Mouse (Mus musculus): ENCODE data around the gene Zfp346.

DNA sequence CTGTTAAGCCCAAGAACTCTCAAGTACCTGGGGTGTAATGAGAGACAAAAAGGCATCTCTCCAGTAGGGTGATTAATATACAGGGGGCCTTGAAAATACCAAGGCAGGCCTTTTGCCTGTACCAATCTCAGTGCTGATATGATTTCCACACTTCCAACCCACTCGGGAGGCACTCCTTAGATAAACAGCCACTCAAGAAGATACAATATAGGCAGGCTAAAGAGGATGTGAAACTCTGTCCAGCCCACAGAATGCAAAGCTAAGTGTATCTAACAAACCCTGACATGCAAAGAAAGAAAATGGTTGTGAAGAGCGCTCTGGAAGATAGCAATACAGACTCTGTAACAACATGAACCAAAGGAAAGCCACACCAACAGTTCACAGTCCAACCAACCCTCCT lies 41.8 kb upstream of the Zfp346 start:
- no peak for TF ChIP-seq GATA1 (IDR thresholded peaks at IDR 0.05; ENCODE audit: low read depth, low read length)
- TF ChIP-seq MAZ (IDR thresholded peaks at IDR 0.05; ENCODE audit: low read depth, low read length): no peak
- TF ChIP-seq POLR2A (IDR thresholded peaks at IDR 0.05; ENCODE audit: control insufficient read depth in 1 of 2, insufficient read depth in 1 of 2, low read depth in 1 of 2, low read length in 2 of 2, poor library complexity in 1 of 2): no peak
- TF ChIP-seq CHD2 (IDR thresholded peaks at IDR 0.05; ENCODE audit: low read length): no peak
- TF ChIP-seq USF2 (IDR thresholded peaks at IDR 0.05; ENCODE audit: borderline replicate concordance in 1 of 2, insufficient read depth in 1 of 2, low read depth in 1 of 2, low read length in 2 of 2): no peak
- TF ChIP-seq CTCF (IDR thresholded peaks at IDR 0.05 in 2 of 3, conservative IDR thresholded peaks at IDR 0.05 in 1 of 3; ENCODE audit: control insufficient read depth in 1 of 3, insufficient read depth in 1 of 3, low read depth in 2 of 3, low read length in 3 of 3, poor library complexity in 1 of 3, severe bottlenecking in 1 of 3): no peak
- no peak for TF ChIP-seq POLR2AphosphoS2 (IDR thresholded peaks at IDR 0.05; ENCODE audit: low read length)
- TF ChIP-seq JUND (IDR thresholded peaks at IDR 0.05; ENCODE audit: low read depth, low read length): no peak
- no peak for TF ChIP-seq ETS1 (IDR thresholded peaks at IDR 0.05; ENCODE audit: low read depth, low read length)
- no peak for TF ChIP-seq MXI1 (IDR thresholded peaks at IDR 0.05; ENCODE audit: low read depth, low read length)
- TF ChIP-seq TBP (IDR thresholded peaks at IDR 0.05; ENCODE audit: low read depth, low read length): no peak
- TF ChIP-seq USF1 (IDR thresholded peaks at IDR 0.05; ENCODE audit: low read depth, low read length): no peak
- TF ChIP-seq E2F4 (IDR thresholded peaks at IDR 0.05; ENCODE audit: borderline replicate concordance, low read depth, low read length): no peak
